Mouse (Mus musculus): Measurements from ENCODE around the gene 1700029I15Rik. TPM values are rescaled to one million over a fixed set of nuclear protein-coding genes. Genes with fewer than 3 reads are reported as not detected.

1700029I15Rik gene
- polyA plus RNA-seq, 1 experiment from 2014 or later: 3.5 TPM

- H3K27ac ChIP-seq: peak overlapping the region; percentile 11; the same call in 1 of the 2 replicates
- ATAC-seq (ENCODE audit: insufficient number of reproducible peaks, low FRiP score, low TSS enrichment, low read depth): no peak
- no peaks in the 10 kb centered on the region for H3K27me3 ChIP-seq
- 82% methylated on average over 6 of the region's 6 CpGs for WGBS
- peaks cover 67% of the 10 kb centered on the region for H3K36me3 ChIP-seq
- no peak overlapping the region for H3K4me3 ChIP-seq
- no peaks in the 10 kb centered on the region for H3K9me3 ChIP-seq
- peaks cover 6% of the 10 kb centered on the region; the same call in 1 of the 2 replicates for H3K4me1 ChIP-seq
- no peak overlapping the region for H3K9ac ChIP-seq
- no peak overlapping the region for H3K4me2 ChIP-seq
These were observed 19.6 kb upstream of the 1700029I15Rik start for GRCm38 (mm10) chr2:92362571-92363228.

- H3K4me2 ChIP-seq: no peak overlapping the region
- H3K9ac ChIP-seq: no peak overlapping the region
- H3K27ac ChIP-seq: no peak overlapping the region
- H3K4me1 ChIP-seq: peaks cover 6% of the 10 kb centered on the region; the same call in 1 of the 2 replicates
- H3K4me3 ChIP-seq: no peak overlapping the region
- 89% methylated on average over 4 of the region's 4 CpGs for WGBS
- no peaks in the 10 kb centered on the region for H3K9me3 ChIP-seq
- H3K36me3 ChIP-seq: peaks cover 53% of the 10 kb centered on the region
- H3K27me3 ChIP-seq: no peaks in the 10 kb centered on the region
- ATAC-seq (ENCODE audit: insufficient number of reproducible peaks, low FRiP score, low TSS enrichment, low read depth): no peak
These were observed 18.3 kb upstream of the 1700029I15Rik start for GRCm38 (mm10) chr2:92364086-92364485.

- WGBS: 88% methylated on average over 10 of the region's 10 CpGs
These were observed 16.8 kb upstream of the 1700029I15Rik start for GRCm38 (mm10) chr2:92365568-92365967.

GRCm38 (mm10) chr2:92367383-92368029, 14.8 kb upstream of the 1700029I15Rik start:
- Histone ChIP-seq H3K27ac (no peak overlapping the region), H3K4me1 (peaks cover 32% of the 10 kb centered on the region), H3K36me3 (peaks cover 32% of the 10 kb centered on the region), H3K9ac (no peak overlapping the region), H3K4me2 (no peak overlapping the region), H3K4me3 (no peak overlapping the region), H3K9me3 (no peaks in the 10 kb centered on the region), H3K27me3 (no peaks in the 10 kb centered on the region)
- ATAC-seq (ENCODE audit: insufficient number of reproducible peaks, low FRiP score, low TSS enrichment, low read depth): no peak
- 29% methylated on average over 20 of the region's 20 CpGs for WGBS

More at GRCm38 (mm10) chr2:92365568-92365967, 16.8 kb upstream of the 1700029I15Rik start:
- no peaks in the 10 kb centered on the region for H3K27me3 ChIP-seq
- peaks cover 41% of the 10 kb centered on the region for H3K36me3 ChIP-seq
- no peak overlapping the region for H3K9ac ChIP-seq
- no peak overlapping the region for H3K27ac ChIP-seq
- no peaks in the 10 kb centered on the region for H3K9me3 ChIP-seq
- H3K4me3 ChIP-seq: no peak overlapping the region
- no peak for ATAC-seq (ENCODE audit: insufficient number of reproducible peaks, low FRiP score, low TSS enrichment, low read depth)
- H3K4me1 ChIP-seq: peaks cover 15% of the 10 kb centered on the region
- H3K4me2 ChIP-seq: no peak overlapping the region

GRCm38 (mm10) chr2:92370375-92370774, 12.0 kb upstream of the 1700029I15Rik start:
- peak overlapping the region; percentile 48 for H3K4me3 ChIP-seq
- no peaks in the 10 kb centered on the region for H3K27me3 ChIP-seq
- 0 out of 2 replicates have a peak, but pooled peaks cover 10% of the 10 kb centered on the region for H3K36me3 ChIP-seq
- no peak for ATAC-seq (ENCODE audit: insufficient number of reproducible peaks, low FRiP score, low TSS enrichment, low read depth)
- no peak overlapping the region for H3K27ac ChIP-seq
- H3K4me1 ChIP-seq: peaks cover 55% of the 10 kb centered on the region
- peak overlapping the region; percentile 81 for H3K4me2 ChIP-seq
- H3K9ac ChIP-seq: peak overlapping the region; percentile 47
- no peaks in the 10 kb centered on the region for H3K9me3 ChIP-seq
- WGBS: 8% methylated on average over 19 of the region's 19 CpGs

GRCm38 (mm10) chr2:92370821-92371805, 11.2 kb upstream of the 1700029I15Rik start:
- Histone ChIP-seq H3K36me3 (0 out of 2 replicates have a peak, but pooled peaks cover 6% of the 10 kb centered on the region), H3K4me1 (peaks cover 61% of the 10 kb centered on the region), H3K27me3 (no peaks in the 10 kb centered on the region), H3K27ac (peak overlapping the region; percentile 5), H3K9me3 (no peaks in the 10 kb centered on the region), H3K4me2 (peak overlapping the region; percentile 81), H3K9ac (peak overlapping the region; percentile 47), H3K4me3 (peak overlapping the region; percentile 48)
- ATAC-seq (ENCODE audit: insufficient number of reproducible peaks, low FRiP score, low TSS enrichment, low read depth): peak; percentile 7; the same call in 1 of the 2 replicates
- 3% methylated on average over 45 of the region's 45 CpGs for WGBS

- ATAC-seq (ENCODE audit: insufficient number of reproducible peaks, low FRiP score, low TSS enrichment, low read depth): no peak
- Histone ChIP-seq H3K4me2 (no peak overlapping the region), H3K9ac (no peak overlapping the region), H3K36me3 (no peaks in the 10 kb centered on the region), H3K4me3 (no peak overlapping the region), H3K27ac (peak overlapping the region; percentile 92), H3K27me3 (no peaks in the 10 kb centered on the region), H3K4me1 (peaks cover 66% of the 10 kb centered on the region), H3K9me3 (no peaks in the 10 kb centered on the region)
- 29% methylated on average over 10 of the region's 10 CpGs for WGBS
These were observed 10.2 kb upstream of the 1700029I15Rik start for GRCm38 (mm10) chr2:92371971-92372690.

- Histone ChIP-seq H3K9ac (no peak overlapping the region), H3K36me3 (peaks cover 2% of the 10 kb centered on the region), H3K4me3 (no peak overlapping the region), H3K4me2 (no peak overlapping the region), H3K4me1 (peaks cover 62% of the 10 kb centered on the region), H3K27ac (peak overlapping the region; percentile 92), H3K9me3 (no peaks in the 10 kb centered on the region), H3K27me3 (no peaks in the 10 kb centered on the region)
- no peak for ATAC-seq (ENCODE audit: insufficient number of reproducible peaks, low FRiP score, low TSS enrichment, low read depth)
- WGBS: 42% methylated on average over 9 of the region's 9 CpGs
These were observed 9.4 kb upstream of the 1700029I15Rik start for GRCm38 (mm10) chr2:92372767-92373436.

- H3K9me3 ChIP-seq: no peaks in the 10 kb centered on the region
- no peak overlapping the region for H3K4me3 ChIP-seq
- 79% methylated on average over 11 of the region's 11 CpGs for WGBS
- no peaks in the 10 kb centered on the region for H3K27me3 ChIP-seq
- ATAC-seq (ENCODE audit: insufficient number of reproducible peaks, low FRiP score, low TSS enrichment, low read depth): no peak
- peaks cover 7% of the 10 kb centered on the region for H3K36me3 ChIP-seq
- peaks cover 62% of the 10 kb centered on the region for H3K4me1 ChIP-seq
- H3K27ac ChIP-seq: peak overlapping the region; percentile 92
- H3K4me2 ChIP-seq: no peak overlapping the region
- no peak overlapping the region for H3K9ac ChIP-seq
These were observed 8.9 kb upstream of the 1700029I15Rik start for GRCm38 (mm10) chr2:92373437-92373813.

GRCm38 (mm10) chr2:92374514-92374913, 7.8 kb upstream of the 1700029I15Rik start, which contains the start of the genes Pex16 and Large2:
Pex16 (plus strand) TSS chr2:92374676.
Large2 (minus strand) TSS chr2:92374869.
- H3K4me2 ChIP-seq: peak within 1 kb of the TSS; percentile 91
- peaks cover 18% of the 10 kb centered on the region for H3K36me3 ChIP-seq
- no peak for ATAC-seq (ENCODE audit: insufficient number of reproducible peaks, low FRiP score, low TSS enrichment, low read depth)
- H3K27me3 ChIP-seq: no peaks in the 10 kb centered on the region
- H3K27ac ChIP-seq: peak within 1 kb of the TSS; percentile 92
- peak within 1 kb of the TSS; percentile 78 for H3K4me3 ChIP-seq
- no peaks in the 10 kb centered on the region for H3K9me3 ChIP-seq
- peak within 1 kb of the TSS; percentile 64 for H3K9ac ChIP-seq
- peaks cover 62% of the 10 kb centered on the region for H3K4me1 ChIP-seq
- WGBS: 3% methylated on average over 16 of the region's 16 CpGs
